Mouse (Mus musculus): ENCODE results near the gene Rasl11a.

DNA sequence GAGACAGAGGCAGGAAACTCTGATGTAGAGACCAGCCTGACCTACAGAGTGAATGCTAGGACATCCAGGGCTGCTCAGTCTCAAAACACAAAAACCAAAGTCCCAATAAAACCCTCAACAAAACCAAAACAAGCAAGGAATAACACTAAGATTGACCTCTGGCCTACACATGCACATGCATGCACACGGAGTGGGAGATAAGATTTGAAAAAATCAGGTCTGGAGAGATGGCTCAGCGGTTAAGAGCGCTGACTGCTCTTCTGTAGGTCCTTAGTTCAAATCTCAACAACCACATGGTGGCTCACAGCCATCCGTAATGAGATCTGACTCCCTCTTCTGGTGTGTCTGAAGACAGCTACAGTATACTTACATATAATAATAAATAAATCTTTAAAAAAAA is 4.4 kb upstream of the Rasl11a start:
- TF ChIP-seq CTCF (IDR thresholded peaks at IDR 0.05; ENCODE audit: low read depth) (no peak), EP300 (IDR thresholded peaks at IDR 0.05; ENCODE audit: low read depth) (no peak)

All from liver, postnatal 0 days (tissue).